Mouse (Mus musculus) liver, embryonic 13.5 days (tissue): Measurements from ENCODE around the gene Bcl2l12. TPM values are rescaled to one million over a fixed set of nuclear protein-coding genes. Genes with fewer than 3 reads are reported as not detected.

Source experiments
- ATAC-seq: fragments of 200-750 bp; cut with Nextera tagmentation; 2 replicates; pipeline ENCODE4 v1.8.0; 2017; ENCODE audit warnings: low read depth, mild to moderate bottlenecking, moderate number of reproducible peaks, moderate library complexity
- DNase-seq: peaks from one replicate; pipeline ENCODE4 v3.0.0; 2022
- H3K27ac ChIP-seq: fragments of 300-500 bp; sonication (generic); 2 replicates; pipeline ENCODE4 v1.5.1; 2015; ENCODE audit warnings: moderate library complexity, mild to moderate bottlenecking, inconsistent platforms
- H3K27me3 ChIP-seq: fragments of 300-500 bp; sonication (generic); 2 replicates; pipeline ENCODE4 v1.6.1; 2015; ENCODE audit warnings: mild to moderate bottlenecking, inconsistent platforms
- H3K36me3 ChIP-seq: fragments of 300-500 bp; sonication (generic); 2 replicates; pipeline ENCODE4 v1.6.1; 2015; ENCODE audit warnings: mild to moderate bottlenecking, inconsistent platforms
- H3K4me1 ChIP-seq: fragments of 300-500 bp; sonication (generic); replicated peaks from 2 replicates; pipeline ENCODE4 v1.6.1; 2015; ENCODE audit warnings: inconsistent platforms
- H3K4me2 ChIP-seq: fragments of 300-500 bp; sonication (generic); 2 replicates; pipeline ENCODE4 v1.6.1; 2015; ENCODE audit warnings: inconsistent platforms, mild to moderate bottlenecking, moderate library complexity
- H3K4me3 ChIP-seq: fragments of 300-500 bp; sonication (generic); replicated peaks from 2 replicates; pipeline ENCODE4 v1.5.1; 2015; ENCODE audit warnings: mild to moderate bottlenecking, inconsistent platforms
- H3K9ac ChIP-seq: fragments of 300-500 bp; sonication (generic); 2 replicates; pipeline ENCODE4 v1.6.1; 2015; ENCODE audit warnings: mild to moderate bottlenecking, inconsistent platforms
- H3K9me3 ChIP-seq: fragments of 300-500 bp; sonication (generic); replicated peaks from 2 replicates; pipeline ENCODE4 v1.6.1; 2016; ENCODE audit warnings: inconsistent platforms
- WGBS: fragments of 180-500 bp; shearing (Covaris S2); methylation state at CpG from one replicate; pipeline ENCODE4 v1.1.7; 2015; ENCODE audit not compliant: insufficient replicate concordance; 5-methylcytosine and 5-hydroxymethylcytosine counted together
- polyA plus RNA-seq: library from polyadenylated mRNA; unstranded; fragments of >200 nt; fragmentation: Nextera tagmentation; extraction: Ambion mirVana; gene quantifications from 2 replicates; pipeline ENCODE4 v1.2.1, GENCODE M21; 2015

Gene Bcl2l12
- polyA plus RNA-seq, 1 experiment from 2014 or later = 18.2 TPM

DNA sequence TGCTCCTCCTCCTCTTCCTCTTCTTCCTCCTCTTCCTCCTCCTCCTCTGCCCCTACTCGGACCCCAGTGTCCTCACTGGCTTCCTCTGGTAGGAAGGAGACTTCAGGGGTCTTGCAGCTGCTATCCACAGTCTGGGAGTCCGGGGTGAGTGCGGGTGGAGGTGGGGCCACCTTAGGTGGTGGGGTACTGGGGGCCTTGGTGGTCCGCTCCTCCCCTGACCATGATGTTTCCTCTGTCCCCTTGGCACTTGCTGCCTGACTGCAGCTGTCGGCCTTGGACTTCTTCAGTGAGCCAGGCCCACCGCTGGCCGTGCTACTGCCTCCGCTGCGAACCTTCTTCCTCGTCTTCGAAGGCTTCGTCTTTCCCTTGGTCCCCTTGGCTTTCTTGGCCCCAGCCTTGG, 8.0 kb upstream of the Bcl2l12 start:
- H3K9ac ChIP-seq = no peak overlapping the region
- no peaks in the 10 kb centered on the region for H3K27me3 ChIP-seq
- ATAC-seq = no peak
- H3K4me3 ChIP-seq = no peak overlapping the region
- DNase-seq = no peak
- WGBS = 89% methylated on average over 12 of the region's 12 CpGs
- peaks cover 99% of the 10 kb centered on the region for H3K36me3 ChIP-seq
- H3K9me3 ChIP-seq = no peaks in the 10 kb centered on the region
- no peak overlapping the region for H3K4me2 ChIP-seq
- H3K4me1 ChIP-seq = peaks cover 16% of the 10 kb centered on the region
- H3K27ac ChIP-seq = no peak overlapping the region

DNA sequence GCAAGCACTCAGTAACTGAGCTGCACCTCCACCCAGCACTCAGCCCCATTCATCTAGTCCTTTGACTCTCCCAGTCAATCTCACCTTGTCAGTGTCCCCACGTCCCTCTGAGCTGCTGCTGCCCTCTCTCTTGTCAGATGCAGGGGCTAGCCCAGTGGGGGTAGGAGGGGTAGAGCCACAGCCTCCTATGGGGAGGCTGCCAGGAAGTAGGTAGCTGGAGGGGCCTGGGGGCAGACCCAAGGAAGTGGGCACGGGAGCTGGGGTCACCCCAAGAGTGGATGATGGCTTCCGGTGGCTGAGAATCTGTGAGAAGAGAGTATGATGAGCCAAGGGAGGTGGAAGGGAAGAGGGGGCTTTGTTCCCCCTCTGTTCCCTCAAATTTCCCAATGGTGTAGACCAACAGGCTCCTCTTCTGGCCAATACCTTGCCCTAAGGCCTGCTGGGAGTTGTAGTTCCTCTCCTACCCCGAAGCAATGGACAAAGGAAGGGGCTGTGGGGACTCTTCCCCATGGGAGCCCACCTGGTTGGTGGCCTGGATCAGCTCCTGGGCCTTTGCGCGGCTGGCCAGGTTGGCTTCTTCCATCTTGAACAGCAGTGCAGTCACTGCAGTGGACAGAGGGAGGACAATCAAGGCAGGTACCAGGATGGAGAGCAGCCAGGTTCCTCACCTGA, 6.9 kb upstream of the Bcl2l12 start:
- no peak for DNase-seq
- WGBS = 84% methylated on average over 6 of the region's 6 CpGs
- no peak overlapping the region for H3K4me3 ChIP-seq

DNA sequence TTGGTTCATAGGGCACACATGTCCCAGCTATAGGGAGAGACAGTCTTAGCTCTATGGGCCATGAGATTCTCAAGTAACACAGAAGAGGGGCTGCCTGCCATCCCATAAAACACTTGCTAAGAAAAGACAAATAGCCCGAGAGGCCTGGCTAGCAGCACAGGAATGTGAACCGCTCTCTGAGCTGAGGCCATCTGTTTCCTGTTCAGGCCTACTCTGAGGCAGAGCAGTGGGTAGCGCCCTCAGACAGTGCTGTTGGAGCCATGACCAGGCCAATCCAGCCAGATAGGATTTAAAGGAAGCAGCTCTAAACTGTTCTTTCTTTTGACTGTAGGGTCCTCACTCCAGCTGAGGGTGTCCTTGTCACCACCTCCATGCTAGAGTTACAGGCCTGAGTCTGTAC, 6.0 kb upstream of the Bcl2l12 start:
- Histone ChIP-seq H3K4me1 (peaks cover 30% of the 10 kb centered on the region), H3K27me3 (no peaks in the 10 kb centered on the region), H3K27ac (peak overlapping the region; percentile 53; the same call in 1 of the 2 replicates), H3K4me3 (no peak overlapping the region), H3K36me3 (peaks cover 99% of the 10 kb centered on the region), H3K4me2 (no peak overlapping the region), H3K9me3 (no peaks in the 10 kb centered on the region), H3K9ac (no peak overlapping the region)
- DNase-seq (no peak), ATAC-seq (no peak)
- WGBS = 46% methylated on average over 3 of the region's 3 CpGs

More for the DNA sequence above, 6.9 kb upstream of the Bcl2l12 start:
- H3K27me3 ChIP-seq = no peaks in the 10 kb centered on the region
- no peak for ATAC-seq
- H3K27ac ChIP-seq = peak overlapping the region; percentile 23
- H3K9ac ChIP-seq = no peak overlapping the region
- peaks cover 99% of the 10 kb centered on the region for H3K36me3 ChIP-seq
- peaks cover 27% of the 10 kb centered on the region for H3K4me1 ChIP-seq
- H3K9me3 ChIP-seq = no peaks in the 10 kb centered on the region
- no peak overlapping the region for H3K4me2 ChIP-seq

DNA sequence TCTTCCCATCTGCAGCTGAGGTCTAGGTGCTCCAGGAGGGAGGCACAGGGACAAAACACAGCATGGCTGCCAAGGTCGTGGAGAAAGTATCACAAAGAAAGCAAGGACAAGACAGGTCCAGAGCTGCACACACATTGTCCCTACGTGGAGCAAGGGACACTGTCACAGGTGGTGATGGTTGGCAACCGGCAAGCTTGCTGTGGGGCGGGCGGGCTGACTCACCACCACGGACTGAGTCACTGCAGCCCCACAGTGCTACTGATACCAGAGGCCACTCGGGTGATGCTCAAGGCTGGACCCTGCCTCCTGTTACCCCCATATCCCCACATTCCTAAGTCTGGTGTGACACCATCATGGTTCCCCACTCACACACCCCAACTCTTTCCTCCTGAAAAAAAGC, 3.9 kb upstream of the Bcl2l12 start:
- Histone ChIP-seq H3K4me3 (no peak overlapping the region), H3K4me2 (no peak overlapping the region), H3K9ac (no peak overlapping the region), H3K9me3 (no peaks in the 10 kb centered on the region), H3K4me1 (peaks cover 44% of the 10 kb centered on the region), H3K27me3 (no peaks in the 10 kb centered on the region), H3K27ac (no peak overlapping the region), H3K36me3 (peaks cover 83% of the 10 kb centered on the region)
- no peak for DNase-seq
- no peak for ATAC-seq
- 77% methylated on average over 7 of the region's 7 CpGs for WGBS

DNA sequence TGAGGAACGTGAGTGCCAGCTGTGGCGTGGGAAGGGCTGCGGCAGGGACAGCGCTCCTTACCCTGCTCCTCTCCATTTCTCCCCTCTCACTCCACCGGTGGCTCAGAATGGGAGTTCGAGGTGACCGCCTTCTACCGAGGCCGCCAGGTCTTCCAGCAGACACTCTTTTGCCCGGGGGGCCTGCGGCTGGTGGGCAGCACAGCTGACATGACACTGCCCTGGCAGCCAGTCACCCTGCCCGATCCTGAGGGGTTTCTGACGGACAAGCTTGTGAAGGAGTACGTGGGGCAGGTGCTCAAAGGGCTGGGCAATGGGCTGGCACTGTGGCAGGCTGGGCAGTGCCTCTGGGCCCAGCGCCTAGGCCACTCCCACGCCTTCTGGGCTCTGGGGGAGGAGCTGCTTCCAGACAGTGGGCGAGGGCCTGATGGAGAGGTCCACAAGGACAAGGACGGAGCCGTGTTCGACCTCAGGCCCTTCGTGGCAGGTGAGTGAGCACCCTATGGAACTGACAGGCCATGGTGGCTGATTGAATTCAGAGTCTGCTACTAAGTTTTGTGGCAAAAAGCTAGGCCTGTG, 2.1 kb upstream of the Bcl2l12 start:
- 84% methylated on average over 21 of the region's 21 CpGs for WGBS

DNA sequence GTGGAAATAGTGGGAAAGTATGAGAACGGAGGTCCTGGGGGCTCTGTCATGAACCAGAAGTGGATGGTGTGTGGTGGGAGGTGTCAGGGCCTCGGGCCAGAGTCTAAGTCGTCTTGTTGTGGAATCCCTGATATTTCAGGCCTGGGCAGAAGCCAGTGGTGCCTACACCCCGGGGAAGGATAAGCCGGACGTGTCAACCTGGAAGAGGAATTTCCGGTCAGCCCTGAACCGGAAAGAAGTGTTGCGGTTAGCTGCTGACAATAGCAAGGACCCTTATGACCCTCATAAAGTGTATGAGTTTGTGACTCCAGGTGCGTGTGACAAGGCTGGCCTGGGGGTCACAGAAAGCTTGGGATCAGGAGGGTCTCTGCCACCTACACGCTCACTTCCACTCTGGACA, 1.2 kb upstream of the Bcl2l12 start:
- no peak for DNase-seq
- Histone ChIP-seq H3K27me3 (no peaks in the 10 kb centered on the region), H3K36me3 (peaks cover 64% of the 10 kb centered on the region), H3K9me3 (no peaks in the 10 kb centered on the region), H3K9ac (peak overlapping the region; percentile 37; the same call in 1 of the 2 replicates), H3K4me3 (peak overlapping the region; percentile 31), H3K27ac (no peak overlapping the region), H3K4me2 (peak overlapping the region; percentile 92), H3K4me1 (peaks cover 64% of the 10 kb centered on the region)
- WGBS = 74% methylated on average over 11 of the region's 11 CpGs
- no peak for ATAC-seq

More for the DNA sequence above, 2.1 kb upstream of the Bcl2l12 start:
- no peak overlapping the region for H3K4me2 ChIP-seq
- no peak overlapping the region for H3K4me3 ChIP-seq
- H3K9me3 ChIP-seq = no peaks in the 10 kb centered on the region
- peaks cover 65% of the 10 kb centered on the region for H3K36me3 ChIP-seq
- H3K27me3 ChIP-seq = no peaks in the 10 kb centered on the region
- H3K4me1 ChIP-seq = peaks cover 57% of the 10 kb centered on the region
- H3K27ac ChIP-seq = peak overlapping the region; percentile 34; the same call in 1 of the 2 replicates
- ATAC-seq = no peak
- no peak for DNase-seq
- H3K9ac ChIP-seq = 0 out of 2 replicates have a peak overlapping the region, but pooled peaks have one; percentile 43

DNA sequence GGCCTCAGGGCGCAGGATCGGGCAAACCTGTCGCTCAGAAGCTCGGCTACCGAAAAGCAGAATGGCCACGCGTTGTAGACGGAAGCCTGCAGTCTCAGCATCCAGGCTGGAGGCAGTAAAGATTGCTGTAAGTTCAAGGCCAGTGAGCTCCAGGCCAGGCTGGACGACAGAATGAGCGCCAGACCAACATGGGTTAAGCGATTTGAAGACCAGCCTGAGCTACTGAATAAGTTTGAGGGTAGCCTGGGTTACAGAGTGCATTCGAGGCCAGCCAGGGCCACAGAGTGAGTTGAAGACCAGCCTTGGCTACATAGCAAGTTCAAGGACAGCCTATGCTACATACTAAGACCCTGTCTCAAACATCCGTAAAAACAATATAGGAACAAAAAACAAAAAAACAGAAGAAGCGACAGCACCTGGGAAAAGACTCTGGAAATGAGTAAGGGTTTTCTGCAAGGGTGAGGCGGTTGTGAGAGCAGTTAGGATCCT, 528 bp downstream of the Bcl2l12 start:
- Histone ChIP-seq H3K4me1 (peaks cover 71% of the 10 kb centered on the region), H3K4me2 (peak overlapping the region; percentile 92), H3K9me3 (no peaks in the 10 kb centered on the region), H3K27ac (peak overlapping the region; percentile 97), H3K9ac (peak overlapping the region; percentile 92), H3K4me3 (peak overlapping the region; percentile 78), H3K36me3 (peaks cover 64% of the 10 kb centered on the region), H3K27me3 (no peaks in the 10 kb centered on the region)
- 0 out of 2 replicates have a peak, but pooled peaks have one; percentile 2 for ATAC-seq
- under 1% methylated on average over 15 of the region's 15 CpGs for WGBS
- DNase-seq = no peak

DNA sequence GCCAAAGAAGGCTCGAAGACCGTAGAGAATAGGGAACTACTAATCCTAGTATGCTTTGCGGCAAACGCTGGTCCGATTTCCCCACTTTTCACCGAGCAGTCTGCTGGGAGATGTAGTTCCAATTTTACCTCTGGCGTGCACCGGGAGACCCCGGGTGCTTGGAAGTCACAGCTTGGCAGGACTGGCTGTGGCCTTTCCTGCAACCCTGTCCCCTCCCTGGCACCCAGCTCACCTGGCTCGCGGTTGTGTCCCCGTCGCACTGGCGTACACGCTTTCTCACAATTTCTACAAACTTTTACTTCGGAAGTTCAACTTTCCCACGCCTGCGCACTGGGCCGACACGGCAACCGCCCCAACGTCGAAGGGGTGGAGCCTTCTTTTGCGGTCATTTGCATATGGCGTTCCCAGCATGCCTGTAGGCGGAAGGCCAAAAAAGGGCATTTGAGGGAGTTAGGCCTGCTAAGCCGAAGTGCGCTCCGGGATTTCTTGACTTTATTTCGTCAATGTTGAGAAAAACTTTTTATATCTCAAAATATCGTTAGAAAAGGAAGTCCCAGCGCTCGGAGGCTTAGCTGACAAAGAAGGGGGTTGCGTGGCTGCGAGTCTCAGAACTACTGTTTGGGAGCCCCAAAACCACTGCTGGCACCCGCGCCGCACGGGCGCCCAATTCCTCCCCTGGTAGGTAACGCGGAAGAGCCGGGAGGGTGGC, 1.1 kb downstream of the Bcl2l12 start, which contains the start of gene Irf3:
Gene Irf3, plus strand, starts transcription at position 418 of the 709 bp plus-strand sequence.
- peak; percentile 91 for ATAC-seq
- under 1% methylated on average over 43 of the region's 43 CpGs for WGBS
- Histone ChIP-seq H3K27me3 (no peaks in the 10 kb centered on the region), H3K4me3 (peak within 1 kb of the TSS; percentile 78), H3K36me3 (peaks cover 64% of the 10 kb centered on the region), H3K9me3 (no peaks in the 10 kb centered on the region), H3K9ac (peak within 1 kb of the TSS; percentile 92), H3K4me1 (peaks cover 71% of the 10 kb centered on the region), H3K27ac (peak within 1 kb of the TSS; percentile 97), H3K4me2 (peak within 1 kb of the TSS; percentile 92)
- peak; percentile 94 for DNase-seq

DNA sequence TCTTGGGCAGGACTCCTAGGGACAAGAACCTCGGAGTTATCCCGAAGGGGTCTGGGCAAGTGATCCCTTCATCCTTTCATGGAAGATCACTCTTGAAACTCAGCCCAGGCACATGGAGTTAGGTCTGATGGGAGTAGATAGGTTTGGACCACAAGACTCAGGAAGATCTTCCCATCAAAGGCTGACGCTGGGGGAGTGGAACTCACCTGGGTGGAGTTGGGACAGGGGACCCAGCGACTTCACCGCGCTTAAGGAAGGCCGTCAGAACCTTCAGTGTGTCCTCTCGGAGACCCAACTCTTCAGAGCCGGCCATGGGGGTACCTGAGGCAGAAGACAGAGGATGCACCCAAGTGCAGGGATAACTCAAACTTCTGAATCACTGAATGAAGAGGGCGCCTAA, 1.8 kb downstream of the Bcl2l12 start:
- WGBS = 15% methylated on average over 10 of the region's 10 CpGs
- Histone ChIP-seq H3K27me3 (no peaks in the 10 kb centered on the region), H3K36me3 (peaks cover 64% of the 10 kb centered on the region), H3K9me3 (no peaks in the 10 kb centered on the region), H3K4me2 (peak overlapping the region; percentile 92), H3K9ac (peak overlapping the region; percentile 92), H3K27ac (peak overlapping the region; percentile 76), H3K4me1 (peaks cover 68% of the 10 kb centered on the region), H3K4me3 (peak overlapping the region; percentile 78)
- no peak for ATAC-seq
- DNase-seq = no peak

DNA sequence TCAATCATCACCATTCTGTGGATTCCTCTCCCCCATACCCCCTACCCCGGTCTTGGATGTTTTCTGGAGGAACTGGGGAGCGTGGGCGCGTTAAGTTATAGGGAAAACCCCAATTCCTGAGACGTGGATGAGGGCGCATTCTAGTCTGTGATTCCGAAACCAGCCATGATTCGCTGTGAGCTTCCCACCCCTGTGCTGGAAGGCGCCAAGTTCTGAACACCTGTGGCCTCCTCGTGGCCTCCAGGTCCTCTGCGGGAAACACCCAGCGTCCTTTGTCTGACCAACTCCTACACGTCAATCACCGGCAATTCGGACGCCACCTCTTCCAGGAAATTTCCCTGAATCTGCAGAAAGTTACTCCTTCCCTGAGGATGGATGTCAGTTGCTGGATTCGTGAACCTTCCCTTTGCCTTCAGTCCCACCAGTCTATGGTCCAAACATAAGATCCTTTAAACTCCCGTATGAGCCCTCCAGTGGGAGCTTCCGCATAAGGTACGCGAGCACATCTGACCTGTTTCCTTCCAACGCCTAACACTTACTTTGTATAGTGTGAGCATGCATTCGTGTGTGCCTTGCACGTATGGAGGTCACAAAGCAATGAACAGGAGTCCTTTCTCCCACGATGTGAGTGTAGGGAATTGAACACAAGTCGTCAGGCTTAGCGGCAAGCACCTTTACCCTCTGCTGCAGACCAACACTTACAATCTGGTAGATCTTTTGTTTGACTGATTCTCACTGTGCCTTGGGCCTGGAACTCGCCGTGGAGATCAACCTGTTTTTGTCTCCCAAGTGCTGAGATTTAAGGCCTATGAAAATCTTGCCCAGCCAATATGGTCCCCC, 11.4 kb downstream of the Bcl2l12 start:
- DNase-seq = no peak
- peaks cover 51% of the 10 kb centered on the region for H3K4me1 ChIP-seq
- no peaks in the 10 kb centered on the region for H3K27me3 ChIP-seq

More for the DNA sequence above, 11.4 kb downstream of the Bcl2l12 start:
- H3K9me3 ChIP-seq = no peaks in the 10 kb centered on the region
- peak overlapping the region; percentile 79 for H3K9ac ChIP-seq
- H3K27ac ChIP-seq = peak overlapping the region; percentile 85
- peaks cover 37% of the 10 kb centered on the region for H3K36me3 ChIP-seq
- peak overlapping the region; percentile 86 for H3K4me2 ChIP-seq
- H3K4me3 ChIP-seq = peak overlapping the region; percentile 69
- WGBS = under 1% methylated on average over 29 of the region's 29 CpGs
- ATAC-seq = peak; percentile 22
